Mouse (Mus musculus) ES-E14 (cell line): ENCODE measurements at regions not wholly inside any gene's neighbourhood (a gene's known extent, or its start where the extent isn't known, plus 50 kb on each side); places are given as distances from the start of the nearest gene placed in this dataset.

Experiments used
- DNase-seq: peaks from one replicate; pipeline ENCODE4 v3.0.0-alpha.2; 2013; ENCODE audit warnings: low read depth, low spot score
- H3K27ac ChIP-seq: 2 replicates; pipeline ENCODE4 v1.5.1; 2012; ENCODE audit warnings: low read depth, mild to moderate bottlenecking, low read length, moderate library complexity, mixed read lengths; ENCODE audit not compliant: poor library complexity, insufficient read depth, severe bottlenecking
- H3K36me3 ChIP-seq: 2 replicates; pipeline ENCODE4 v1.6.1; 2012; ENCODE audit warnings: mild to moderate bottlenecking, low read length, moderate library complexity, mixed read lengths; ENCODE audit not compliant: control insufficient read depth, poor library complexity, insufficient read depth, severe bottlenecking
- H3K4me1 ChIP-seq, 2 experiments: fragments of 150-350 bp in 1 of 2; sonication (generic) in 1 of 2; 2 replicates each; pipeline ENCODE4 v1.6.1; 2012; ENCODE audit warnings: low read length in 2 of 2, mild to moderate bottlenecking in 1 of 2, mixed read lengths in 1 of 2; ENCODE audit not compliant: control insufficient read depth in 2 of 2, insufficient read depth in 2 of 2, poor library complexity in 1 of 2
- H3K4me3 ChIP-seq, 2 experiments: fragments of 150-350 bp in 1 of 2; sonication (generic) in 1 of 2; 2 replicates each; pipeline ENCODE4 v1.5.1; 2012; ENCODE audit warnings: low read length in 2 of 2, low read depth in 1 of 2, mild to moderate bottlenecking in 1 of 2, mixed read lengths in 1 of 2; ENCODE audit not compliant: insufficient read depth in 1 of 2, poor library complexity in 1 of 2, severe bottlenecking in 1 of 2
- H3K9ac ChIP-seq: 2 replicates; pipeline ENCODE4 v1.6.1; 2012; ENCODE audit warnings: low read depth, mild to moderate bottlenecking, low read length, mixed read lengths; ENCODE audit not compliant: poor library complexity, insufficient read depth, severe bottlenecking
- H3K9me3 ChIP-seq: fragments of 150-350 bp; sonication (generic); 2 replicates; pipeline ENCODE4 v1.6.1; 2012; ENCODE audit warnings: low read depth, mild to moderate bottlenecking, low read length; ENCODE audit not compliant: control insufficient read depth, insufficient read depth
- CHD2 ChIP-seq: IDR thresholded peaks from 2 replicates; pipeline ENCODE4 v1.6.1; 2014; ENCODE audit warnings: mild to moderate bottlenecking, low read depth, low read length, inconsistent platforms
- HCFC1 ChIP-seq: IDR thresholded peaks from 2 replicates; pipeline ENCODE4 v1.6.1; 2012; ENCODE audit warnings: low read length, inconsistent platforms, borderline replicate concordance; ENCODE audit not compliant: insufficient read depth
- MAFK ChIP-seq: IDR thresholded peaks from 2 replicates; pipeline ENCODE4 v1.6.1; 2014; ENCODE audit warnings: mild to moderate bottlenecking, low read depth, low read length, inconsistent platforms; ENCODE audit not compliant: insufficient read depth
- ZC3H11A ChIP-seq: IDR thresholded peaks from 2 replicates; pipeline ENCODE4 v1.6.1; 2012; ENCODE audit warnings: low read depth, mild to moderate bottlenecking, inconsistent platforms, low read length, borderline replicate concordance
- ZNF384 ChIP-seq: IDR thresholded peaks from 2 replicates; pipeline ENCODE4 v1.6.1; 2012; ENCODE audit warnings: low read depth, low read length, inconsistent platforms
- in situ Hi-C, 2 experiments: fragments of 600-800 bp; cut with MboI; formaldehyde crosslinking; loops; one replicate each; pipeline ENCODE4 v1.15.1; 2025; ENCODE audit warnings: low sequenced_read_pairs in 2 of 2, inconsistent platforms in 1 of 2; ENCODE audit not compliant: unreplicated experiment in 2 of 2

DNA sequence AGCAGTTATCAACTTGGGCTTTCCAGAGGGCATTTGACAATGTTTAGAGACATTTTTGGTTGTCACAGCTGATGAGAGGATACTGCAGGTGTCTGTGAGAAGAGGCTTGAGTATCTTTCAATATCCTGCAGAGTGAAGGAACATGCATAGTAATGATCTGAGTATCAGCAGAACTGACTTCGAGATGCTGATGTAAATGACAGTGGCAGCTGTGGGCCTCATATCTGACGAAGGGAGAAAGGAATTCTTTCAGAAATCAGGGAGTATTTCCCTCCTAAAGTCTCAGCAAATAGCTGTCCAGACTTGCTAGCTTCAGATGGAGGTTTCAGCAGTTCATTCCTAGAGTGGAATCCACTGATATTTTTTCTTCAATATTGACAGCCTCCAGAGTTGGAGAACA lies 83.9 kb upstream of the Gmds start:
- H3K9ac ChIP-seq = no peak overlapping the region
- no peak for DNase-seq
- H3K9me3 ChIP-seq = no peaks in the 10 kb centered on the region
- no peaks in the 10 kb centered on the region for H3K36me3 ChIP-seq
- TF ChIP-seq MAFK (no peak), ZNF384 (no peak), HCFC1 (no peak), ZC3H11A (no peak), CHD2 (no peak)
- no peak overlapping the region for H3K4me3 ChIP-seq
- no peak overlapping the region for H3K27ac ChIP-seq
- no peaks in the 10 kb centered on the region for H3K4me1 ChIP-seq
- in situ Hi-C loops = loop anchor here (25.0 kb wide), 1 partner anchor 635 kb away; no protein-coding TSS in a partner anchor

DNA sequence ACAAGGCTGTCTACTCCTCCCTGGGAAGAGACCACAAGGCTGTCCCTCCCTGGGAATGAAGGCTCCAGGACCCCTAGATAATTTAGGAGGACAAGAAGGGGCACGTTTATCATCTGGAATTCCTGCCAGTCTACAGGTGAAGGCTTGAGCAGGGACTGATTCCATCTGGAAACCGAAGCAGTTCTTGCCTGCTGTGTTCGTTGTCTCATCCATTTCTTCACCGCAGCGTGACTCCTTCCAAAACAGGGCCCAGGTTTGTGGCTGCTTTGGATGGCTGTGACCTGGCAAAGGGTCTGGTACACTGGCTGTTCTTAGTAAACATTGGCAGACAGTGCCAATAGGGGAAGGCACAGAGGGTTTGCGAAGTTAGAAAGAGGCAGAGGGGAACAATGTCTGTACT lies 80.8 kb upstream of the Gmds start:
- Histone ChIP-seq H3K9me3 (no peaks in the 10 kb centered on the region), H3K36me3 (no peaks in the 10 kb centered on the region), H3K4me1 (no peaks in the 10 kb centered on the region), H3K4me3 (no peak overlapping the region), H3K9ac (no peak overlapping the region), H3K27ac (no peak overlapping the region)
- TF ChIP-seq ZC3H11A = no peak
- no peak for TF ChIP-seq CHD2
- no peak for TF ChIP-seq HCFC1
- TF ChIP-seq MAFK = no peak
- no peak for TF ChIP-seq ZNF384
- DNase-seq = no peak
- in situ Hi-C loops = loop anchor here (25.0 kb wide), 1 partner anchor 632 kb away; no protein-coding TSS in a partner anchor

DNA sequence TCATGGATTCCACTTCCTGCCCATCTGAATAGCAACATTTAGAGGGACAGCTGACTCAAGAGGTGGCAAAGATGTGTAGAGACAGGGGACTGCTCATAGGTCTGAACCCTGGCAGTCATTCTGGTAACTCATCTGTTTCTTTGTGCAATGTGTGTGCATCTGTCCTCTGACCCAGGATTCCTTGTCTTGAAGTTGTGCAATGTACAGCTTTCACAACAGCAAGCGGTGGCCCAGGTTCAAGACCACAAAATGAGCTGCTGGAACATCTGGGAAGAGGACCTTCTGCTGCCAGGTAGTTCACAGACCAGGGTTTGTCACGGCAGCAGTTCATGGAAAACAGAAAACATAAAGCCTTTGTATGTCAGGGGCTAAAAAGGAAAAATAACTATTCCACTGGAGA lies 80.1 kb upstream of the Gmds start:
- H3K4me1 ChIP-seq = no peaks in the 10 kb centered on the region
- TF ChIP-seq CHD2 (no peak), HCFC1 (no peak), ZNF384 (no peak), ZC3H11A (no peak), MAFK (no peak)
- H3K9me3 ChIP-seq = no peaks in the 10 kb centered on the region
- no peaks in the 10 kb centered on the region for H3K36me3 ChIP-seq
- no peak overlapping the region for H3K9ac ChIP-seq
- no peak overlapping the region for H3K4me3 ChIP-seq
- no peak for DNase-seq
- H3K27ac ChIP-seq = no peak overlapping the region
- in situ Hi-C loops = loop anchor here (25.0 kb wide), 1 partner anchor 631 kb away; no protein-coding TSS in a partner anchor

DNA sequence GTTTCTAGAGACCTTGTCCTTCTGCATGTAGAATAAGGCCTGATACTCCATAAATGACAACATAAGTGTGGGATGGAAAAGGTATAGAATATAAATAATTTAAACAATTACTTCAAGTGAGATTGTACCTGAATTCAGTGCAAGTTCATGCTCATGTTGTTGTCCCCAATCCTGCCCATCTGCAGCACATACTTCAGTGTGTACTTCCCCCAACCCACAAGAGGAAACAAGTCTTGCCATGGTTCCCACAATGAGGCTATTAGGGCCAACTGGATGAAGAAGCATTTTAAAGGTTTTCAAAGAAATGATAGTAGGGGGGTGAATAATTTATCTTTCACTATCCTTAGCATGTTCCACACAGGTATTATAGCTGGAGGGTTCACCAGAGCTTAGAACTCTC lies 79.4 kb upstream of the Gmds start:
- no peaks in the 10 kb centered on the region for H3K36me3 ChIP-seq
- in situ Hi-C loops = loop anchor here (25.0 kb wide), 1 partner anchor 631 kb away; no protein-coding TSS in a partner anchor
- no peak overlapping the region for H3K4me3 ChIP-seq
- no peak overlapping the region for H3K27ac ChIP-seq
- DNase-seq = no peak
- H3K9me3 ChIP-seq = no peaks in the 10 kb centered on the region
- TF ChIP-seq MAFK = no peak
- TF ChIP-seq CHD2 = no peak
- TF ChIP-seq HCFC1 = no peak
- TF ChIP-seq ZNF384 = no peak
- TF ChIP-seq ZC3H11A = no peak
- H3K4me1 ChIP-seq = no peaks in the 10 kb centered on the region
- H3K9ac ChIP-seq = no peak overlapping the region

DNA sequence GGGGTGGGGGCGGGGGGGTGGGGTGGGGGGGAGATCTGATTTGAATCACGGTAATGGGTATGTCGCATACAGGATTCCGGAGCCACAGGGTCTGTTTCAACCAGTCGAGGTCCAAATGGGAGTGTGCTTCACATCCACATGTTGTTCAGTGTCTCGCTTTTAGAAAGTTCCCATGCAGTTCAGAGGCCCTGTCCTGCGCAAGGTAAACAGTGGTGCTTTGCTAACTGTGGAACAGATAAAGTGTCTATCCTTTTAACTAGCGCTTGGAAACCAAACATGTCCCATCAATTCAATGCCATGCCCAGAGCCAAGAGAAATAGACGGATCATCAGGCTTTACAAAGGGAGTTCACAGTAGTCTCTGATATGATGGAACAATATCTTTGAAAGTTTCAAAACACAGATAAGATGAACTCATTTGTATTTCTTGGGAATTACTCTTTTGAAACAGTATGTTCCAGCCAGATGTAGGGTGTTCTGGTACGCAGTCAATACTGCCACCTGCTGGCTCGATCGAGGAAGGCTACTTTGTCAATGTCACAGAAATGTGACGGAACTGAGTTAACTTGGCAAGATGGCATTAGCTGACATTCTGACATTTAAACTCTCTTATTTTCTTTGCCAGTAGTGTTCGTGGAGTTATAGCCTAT lies 72.9 kb upstream of the Gmds start:
- Histone ChIP-seq H3K36me3 (no peaks in the 10 kb centered on the region), H3K4me1 (no peaks in the 10 kb centered on the region), H3K27ac (no peak overlapping the region), H3K9me3 (no peaks in the 10 kb centered on the region), H3K4me3 (no peak overlapping the region), H3K9ac (no peak overlapping the region)
- in situ Hi-C loops = loop anchor here (25.0 kb wide), 1 partner anchor 624 kb away; no protein-coding TSS in a partner anchor
- peak; percentile 35 for DNase-seq
- TF ChIP-seq ZC3H11A (peak; percentile 60; the same call in 1 of the 2 replicates), HCFC1 (no peak)
